28 mouse cellular contexts compared by ENCODE assay signal in genomic region chr7:100316924-100317323, GRCm38 (mm10). TPM values are rescaled to one million over a fixed set of nuclear protein-coding genes. Genes with fewer than 3 reads are reported as not detected.
DNase-seq lines count a peak whose midpoint lies in the region; ATAC-seq lines count a peak whose summit lies in the region.
"Had no signal": no experiment of that assay in that cellular context is flagged by ENCODE, and none has a peak within 500 bp of the region (broad histone marks: within the 10 kb centered on the region; RNA-seq: fewer than 3 reads in every experiment).

No protein-coding gene starts in this region.

- no peak overlapping the region for H3K4me3 ChIP-seq in liver, embryonic 15.5 days (replicated peaks)
- H3K4me3 ChIP-seq: embryonic facial prominence, embryonic 12.5 days; hindbrain, embryonic 10.5 days; hindbrain, embryonic 15.5 days; left cerebral cortex, adult 2 months; limb, embryonic 13.5 days; midbrain, embryonic 13.5 days had no signal

- peak overlapping the region; percentile 27; the same call in 1 of the 2 replicates for H3K4me2 ChIP-seq in liver, embryonic 15.5 days
- H3K4me2 ChIP-seq: embryonic facial prominence, embryonic 12.5 days; hindbrain, embryonic 15.5 days; limb, embryonic 13.5 days; midbrain, embryonic 13.5 days had no signal

- H3K27ac ChIP-seq in liver, embryonic 15.5 days (replicated peaks): no peak overlapping the region
- H3K27ac ChIP-seq: embryonic facial prominence, embryonic 12.5 days; hindbrain, embryonic 10.5 days; hindbrain, embryonic 15.5 days; left cerebral cortex, adult 2 months; limb, embryonic 13.5 days; midbrain, embryonic 13.5 days had no signal

- 18% methylated on average over 8 of the region's 8 CpGs for WGBS in liver, embryonic 15.5 days (ENCODE audit: insufficient replicate concordance)

- peak; percentile 13 for DNase-seq in c-Kit-positive CD71-negative TER-119-negative erythroid progenitor cells, embryonic 14.5 days (ENCODE audit: low read depth)
- peak; percentile 55 for DNase-seq in liver
- no peak for DNase-seq in adipocyte (ENCODE audit: low spot score)
- DNase-seq in adrenal gland, adult 18-20 months (ENCODE audit: low spot score in 2 of 2): no peak
- DNase-seq: adrenal gland, postnatal 36 days; B cell, adult 2 months; cerebellum, adult 8-10 months; cerebellum, postnatal 25 days; embryo, embryonic 11 days; heart, postnatal 14 days; kidney, adult 11 months; kidney, postnatal 14 days; layer of hippocampus, adult 9-11 months; lung, adult 2 months; lung, postnatal 14 days; retina, postnatal 1 day; right cerebral cortex, postnatal 14 days had no signal

- no peaks in the 10 kb centered on the region for H3K9me3 ChIP-seq in liver, embryonic 15.5 days (replicated peaks)
- H3K9me3 ChIP-seq: embryonic facial prominence, embryonic 12.5 days; hindbrain, embryonic 10.5 days; hindbrain, embryonic 15.5 days; limb, embryonic 13.5 days had no signal

- H3K36me3 ChIP-seq in liver, embryonic 15.5 days (replicated peaks): no peaks in the 10 kb centered on the region
- H3K36me3 ChIP-seq: hindbrain, embryonic 15.5 days; midbrain, embryonic 13.5 days had no signal

- H3K27me3 ChIP-seq in liver, embryonic 15.5 days: no peaks in the 10 kb centered on the region
- H3K27me3 ChIP-seq: embryonic facial prominence, embryonic 12.5 days; hindbrain, embryonic 15.5 days; limb, embryonic 13.5 days; midbrain, embryonic 13.5 days had no signal

- peaks cover 25% of the 10 kb centered on the region for H3K4me1 ChIP-seq in liver, embryonic 15.5 days (replicated peaks)
- H3K4me1 ChIP-seq: embryonic facial prominence, embryonic 12.5 days; hindbrain, embryonic 10.5 days; hindbrain, embryonic 15.5 days; limb, embryonic 13.5 days; midbrain, embryonic 13.5 days had no signal

- no peak overlapping the region for H3K9ac ChIP-seq in liver, embryonic 15.5 days
- H3K9ac ChIP-seq: embryonic facial prominence, embryonic 12.5 days; hindbrain, embryonic 15.5 days; limb, embryonic 13.5 days; midbrain, embryonic 13.5 days had no signal

- ATAC-seq in liver, embryonic 15.5 days (ENCODE audit: insufficient read depth): peak; percentile 80
- ATAC-seq in monocyte, adult 5-6 weeks (replicated peaks; ENCODE audit: insufficient number of reproducible peaks, low FRiP score, low TSS enrichment, poor library complexity, severe bottlenecking): no peak
- ATAC-seq: forebrain, embryonic 16.5 days; inflammation-experienced regulatory T-cells, adult 6 months; midbrain, embryonic 13.5 days had no signal

RNA-seq across cellular contexts. Expression of gene P4ha3, which starts 31.6 kb away (rescaled TPM):
- 1.0 and 1.2 TPM in 2 replicates for polyA plus RNA-seq in liver, embryonic 15.5 days (2015; fragmentation: Nextera tagmentation; extraction: Ambion mirVana)
- not detected in 3 replicates for total RNA-seq in monocyte, adult 5-6 weeks (2017)
- under 1 TPM; 0.27 to 0.38 TPM for total RNA-seq in adrenal gland, adult 18-20 months (2021)
- total RNA-seq: megakaryocyte, adult 5-6 weeks had no signal

RNA-seq across cellular contexts. Expression of gene C2cd3, which starts 55.1 kb away (rescaled TPM):
- 8.7 and 9.8 TPM in 2 replicates for polyA plus RNA-seq in liver, embryonic 15.5 days (2015; fragmentation: Nextera tagmentation; extraction: Ambion mirVana)
- 14.5 to 39.8 TPM (median 23.7 TPM) in 3 replicates for total RNA-seq in monocyte, adult 5-6 weeks (2017)
- total RNA-seq in adrenal gland, adult 18-20 months (2021): 10 to 100 TPM; 17.4 to 20.2 TPM

RNA-seq across cellular contexts. Expression of gene Ppme1, which starts 55.2 kb away (rescaled TPM):
- 24.1 and 32.7 TPM in 2 replicates for polyA plus RNA-seq in liver, embryonic 15.5 days (2015; fragmentation: Nextera tagmentation; extraction: Ambion mirVana)
- total RNA-seq in monocyte, adult 5-6 weeks (2017): 44.9 to 68.1 TPM (median 64.4 TPM) in 3 replicates
- 10 to 100 TPM; 74.6 to 77.5 TPM for total RNA-seq in adrenal gland, adult 18-20 months (2021)

Comparison
In these comparisons a context has a peak if more than half of its experiments do, and no peak if none do; other contexts are left out.
1. DNase-seq: peak in c-Kit-positive CD71-negative TER-119-negative erythroid progenitor cells, embryonic 14.5 days (single experiment) and liver (single experiment); none in adipocyte (single experiment) and adrenal gland, adult 18-20 months (0 of 2).